Mouse (Mus musculus) forebrain, embryonic 11.5 days (tissue): ENCODE data around the gene Tefm. TPM values are rescaled to one million over a fixed set of nuclear protein-coding genes. Genes with fewer than 3 reads are reported as not detected.
A peak's percentile ranks its signal among the peaks of the same experiment; 100 is the strongest.

ENCODE experiments used
- ATAC-seq: fragments of 200-750 bp; cut with Nextera tagmentation; replicated peaks from 2 replicates; pipeline ENCODE4 v1.8.0; 2017; ENCODE audit warnings: moderate TSS enrichment; ENCODE audit not compliant: low FRiP score
- DNase-seq: peaks from one replicate; pipeline ENCODE4 v3.0.0-alpha.2; 2017; ENCODE audit warnings: low spot score
- H3K27ac ChIP-seq: fragments of 300-500 bp; sonication (generic); 2 replicates; pipeline ENCODE4 v1.5.1; 2014; ENCODE audit warnings: low read depth, low read length
- H3K27me3 ChIP-seq: fragments of 300-500 bp; sonication (generic); 2 replicates; pipeline ENCODE4 v1.6.1; 2014; ENCODE audit warnings: mild to moderate bottlenecking, low read length, mixed read lengths; ENCODE audit not compliant: control insufficient read depth, insufficient read depth
- H3K36me3 ChIP-seq: fragments of 300-500 bp; sonication (generic); 2 replicates; pipeline ENCODE4 v1.6.1; 2014; ENCODE audit warnings: mild to moderate bottlenecking, low read length, moderate library complexity, mixed read lengths; ENCODE audit not compliant: control insufficient read depth, insufficient read depth
- H3K4me1 ChIP-seq: fragments of 300-500 bp; sonication (generic); replicated peaks from 2 replicates; pipeline ENCODE4 v1.6.1; 2014; ENCODE audit warnings: low read length, mixed read lengths; ENCODE audit not compliant: control insufficient read depth, insufficient read depth
- H3K4me2 ChIP-seq: fragments of 300-500 bp; sonication (generic); 2 replicates; pipeline ENCODE4 v1.6.1; 2014; ENCODE audit warnings: low read depth, mild to moderate bottlenecking, low read length, moderate library complexity, mixed read lengths; ENCODE audit not compliant: severe bottlenecking
- H3K4me3 ChIP-seq: fragments of 300-500 bp; sonication (generic); 2 replicates; pipeline ENCODE4 v1.5.1; 2014; ENCODE audit warnings: low read depth, low read length
- H3K9ac ChIP-seq: fragments of 300-500 bp; sonication (generic); 2 replicates; pipeline ENCODE4 v1.6.1; 2014; ENCODE audit warnings: low read length
- H3K9me3 ChIP-seq: fragments of 300-500 bp; sonication (generic); 2 replicates; pipeline ENCODE4 v1.6.1; 2016; ENCODE audit warnings: low read length, mixed read lengths; ENCODE audit not compliant: control insufficient read depth
- WGBS: fragments of 180-500 bp; shearing (Covaris S2); extraction: QIAGEN DNeasy Blood & Tissue Kit; methylation state at CpG from one replicate; pipeline ENCODE4 v1.1.7; 2014; 5-methylcytosine and 5-hydroxymethylcytosine counted together
- polyA plus RNA-seq: library from polyadenylated mRNA; unstranded; fragments of >200 nt; fragmentation: Nextera tagmentation; extraction: Ambion mirVana; gene quantifications from 2 replicates; pipeline ENCODE4 v1.2.1, GENCODE M21; 2014

The Tefm gene
- polyA plus RNA-seq, 1 experiment from 2014 or later: 31.8 TPM

GRCm38 (mm10) chr11:80163362-80164116 lies 21.6 kb upstream of the Tefm start:
- no peaks in the 10 kb centered on the region for H3K4me1 ChIP-seq
- 76% methylated on average over 7 of the region's 7 CpGs for WGBS

GRCm38 (mm10) chr11:80161041-80161440 lies 19.1 kb upstream of the Tefm start:
- ATAC-seq (no peak), DNase-seq (no peak)
- Histone ChIP-seq H3K4me2 (no peak overlapping the region), H3K9ac (no peak overlapping the region), H3K9me3 (no peaks in the 10 kb centered on the region), H3K27ac (no peak overlapping the region), H3K27me3 (0 out of 2 replicates have a peak, but pooled peaks cover 3% of the 10 kb centered on the region), H3K4me1 (no peaks in the 10 kb centered on the region), H3K4me3 (no peak overlapping the region), H3K36me3 (no peaks in the 10 kb centered on the region)
- WGBS: 85% methylated on average over 4 of the region's 4 CpGs

More at GRCm38 (mm10) chr11:80163362-80164116, 21.6 kb upstream of the Tefm start:
- Histone ChIP-seq H3K9ac (no peak overlapping the region), H3K27ac (no peak overlapping the region), H3K27me3 (no peaks in the 10 kb centered on the region), H3K4me2 (peak overlapping the region; percentile 2; the same call in 1 of the 2 replicates), H3K9me3 (no peaks in the 10 kb centered on the region), H3K36me3 (no peaks in the 10 kb centered on the region), H3K4me3 (no peak overlapping the region)
- no peak for ATAC-seq
- no peak for DNase-seq

- Histone ChIP-seq H3K9me3 (no peaks in the 10 kb centered on the region), H3K9ac (no peak overlapping the region), H3K4me1 (no peaks in the 10 kb centered on the region), H3K27me3 (peaks cover 16% of the 10 kb centered on the region), H3K36me3 (no peaks in the 10 kb centered on the region), H3K4me3 (no peak overlapping the region), H3K27ac (no peak overlapping the region), H3K4me2 (no peak overlapping the region)
- ATAC-seq (no peak), DNase-seq (no peak)
- WGBS: 84% methylated on average over 7 of the region's 7 CpGs
These were observed 17.0 kb upstream of the Tefm start for GRCm38 (mm10) chr11:80159018-80159417.

GRCm38 (mm10) chr11:80156841-80157240 lies 14.9 kb upstream of the Tefm start:
- no peak overlapping the region for H3K4me2 ChIP-seq
- no peaks in the 10 kb centered on the region for H3K36me3 ChIP-seq
- H3K9me3 ChIP-seq: no peaks in the 10 kb centered on the region
- no peak overlapping the region for H3K27ac ChIP-seq
- no peaks in the 10 kb centered on the region for H3K4me1 ChIP-seq
- H3K9ac ChIP-seq: no peak overlapping the region
- H3K4me3 ChIP-seq: no peak overlapping the region
- DNase-seq: no peak
- peaks cover 25% of the 10 kb centered on the region for H3K27me3 ChIP-seq
- WGBS: 85% methylated on average over 4 of the region's 4 CpGs
- no peak for ATAC-seq

- Histone ChIP-seq H3K9me3 (no peaks in the 10 kb centered on the region), H3K4me2 (no peak overlapping the region), H3K4me1 (no peaks in the 10 kb centered on the region), H3K27me3 (peaks cover 25% of the 10 kb centered on the region), H3K9ac (no peak overlapping the region), H3K27ac (no peak overlapping the region), H3K4me3 (no peak overlapping the region), H3K36me3 (no peaks in the 10 kb centered on the region)
- DNase-seq (no peak), ATAC-seq (no peak)
- 87% methylated on average over 4 of the region's 4 CpGs for WGBS
These were observed 14.0 kb upstream of the Tefm start for GRCm38 (mm10) chr11:80155961-80156360.

- H3K36me3 ChIP-seq: no peaks in the 10 kb centered on the region
- ATAC-seq (no peak), DNase-seq (no peak)
- 86% methylated on average over 8 of the region's 8 CpGs for WGBS
- H3K4me2 ChIP-seq: no peak overlapping the region
- H3K9me3 ChIP-seq: no peaks in the 10 kb centered on the region
- no peak overlapping the region for H3K27ac ChIP-seq
- H3K4me3 ChIP-seq: no peak overlapping the region
- no peaks in the 10 kb centered on the region for H3K4me1 ChIP-seq
- no peak overlapping the region for H3K9ac ChIP-seq
- peaks cover 25% of the 10 kb centered on the region for H3K27me3 ChIP-seq
These were observed 13.6 kb upstream of the Tefm start for GRCm38 (mm10) chr11:80155541-80155940.

GRCm38 (mm10) chr11:80154501-80154900 lies 12.5 kb upstream of the Tefm start:
- DNase-seq (no peak), ATAC-seq (no peak)
- Histone ChIP-seq H3K4me3 (peak overlapping the region; percentile 37), H3K4me2 (peak overlapping the region; percentile 56; the same call in 1 of the 2 replicates), H3K9ac (peak overlapping the region; percentile 44; the same call in 1 of the 2 replicates), H3K27me3 (peaks cover 25% of the 10 kb centered on the region), H3K9me3 (no peaks in the 10 kb centered on the region), H3K4me1 (no peaks in the 10 kb centered on the region), H3K36me3 (no peaks in the 10 kb centered on the region), H3K27ac (no peak overlapping the region)
- WGBS: 19% methylated on average over 25 of the region's 25 CpGs

GRCm38 (mm10) chr11:80153857-80154495 lies 12.0 kb upstream of the Tefm start, which contains the start of gene Adap2:
Gene Adap2 (plus strand): TSS chr11:80154105.
- DNase-seq (peak; percentile 87), ATAC-seq (peak; percentile 78)
- Histone ChIP-seq H3K4me1 (no peaks in the 10 kb centered on the region), H3K27me3 (peaks cover 25% of the 10 kb centered on the region), H3K27ac (no peak within 1 kb of the TSS), H3K9ac (peak within 1 kb of the TSS; percentile 44), H3K4me3 (peak within 1 kb of the TSS; percentile 37), H3K36me3 (no peaks in the 10 kb centered on the region), H3K4me2 (peak within 1 kb of the TSS; percentile 56), H3K9me3 (no peaks in the 10 kb centered on the region)
- WGBS: 2% methylated on average over 47 of the region's 47 CpGs
